Mouse (Mus musculus): ENCODE results near the gene Schip1.

DNA sequence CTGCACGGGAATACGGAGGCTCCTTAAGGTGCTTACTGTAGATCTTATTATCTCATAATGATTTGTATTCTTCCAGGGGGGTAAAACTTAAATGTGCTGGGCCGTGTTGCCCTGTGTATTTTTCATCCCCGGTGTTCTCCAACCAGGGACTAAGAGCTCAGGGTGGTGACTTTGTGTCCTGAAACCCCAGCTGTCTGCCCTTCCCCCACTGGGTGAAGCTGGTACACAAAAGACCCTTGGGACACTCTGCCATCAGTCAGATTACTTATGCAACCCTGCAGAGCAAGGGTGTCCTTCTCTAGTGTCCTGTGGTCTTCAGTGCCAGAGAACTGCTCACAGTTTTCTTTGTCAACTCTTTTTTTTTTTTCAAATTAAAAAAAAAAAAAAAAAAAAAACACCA is 520.6 kb downstream of the Schip1 start:
- TF ChIP-seq POLR2A (IDR thresholded peaks at IDR 0.05; ENCODE audit: low read depth, low read length) (no peak), CTCF (conservative IDR thresholded peaks at IDR 0.05; ENCODE audit: insufficient read depth, insufficient read length, low read depth, low read length) (no peak)

Data from kidney, adult 2 months (tissue).